Mouse (Mus musculus) forebrain, embryonic 13.5 days (tissue): ENCODE results near the gene Rpl18. TPM values are rescaled to one million over a fixed set of nuclear protein-coding genes. Genes with fewer than 3 reads are reported as not detected.

Source experiments
- ATAC-seq: fragments of 200-750 bp; cut with Nextera tagmentation; 2 replicates; pipeline ENCODE4 v1.8.0; 2017
- H3K27ac ChIP-seq: fragments of 300-500 bp; sonication (generic); 2 replicates; pipeline ENCODE4 v1.5.1; 2015; ENCODE audit warnings: inconsistent platforms, mild to moderate bottlenecking, moderate library complexity
- H3K27me3 ChIP-seq: fragments of 300-500 bp; sonication (generic); 2 replicates; pipeline ENCODE4 v1.6.1; 2015; ENCODE audit warnings: mild to moderate bottlenecking, inconsistent platforms
- H3K36me3 ChIP-seq: fragments of 300-500 bp; sonication (generic); 2 replicates; pipeline ENCODE4 v1.6.1; 2015; ENCODE audit warnings: mild to moderate bottlenecking, inconsistent platforms; ENCODE audit not compliant: poor library complexity, severe bottlenecking
- H3K4me1 ChIP-seq: fragments of 300-500 bp; sonication (generic); 2 replicates; pipeline ENCODE4 v1.6.1; 2015; ENCODE audit warnings: inconsistent platforms
- H3K4me2 ChIP-seq: fragments of 300-500 bp; sonication (generic); 2 replicates; pipeline ENCODE4 v1.6.1; 2015; ENCODE audit warnings: inconsistent platforms, mild to moderate bottlenecking, moderate library complexity
- H3K4me3 ChIP-seq: fragments of 300-500 bp; sonication (generic); 2 replicates; pipeline ENCODE4 v1.5.1; 2015; ENCODE audit warnings: mild to moderate bottlenecking, inconsistent platforms
- H3K9ac ChIP-seq: fragments of 300-500 bp; sonication (generic); 2 replicates; pipeline ENCODE4 v1.6.1; 2015; ENCODE audit warnings: mild to moderate bottlenecking, inconsistent platforms
- H3K9me3 ChIP-seq: fragments of 300-500 bp; sonication (generic); replicated peaks from 2 replicates; pipeline ENCODE4 v1.6.1; 2016; ENCODE audit warnings: inconsistent platforms
- WGBS: fragments of 180-500 bp; shearing (Covaris S2); methylation state at CpG from one replicate; pipeline ENCODE4 v1.1.7; 2015; 5-methylcytosine and 5-hydroxymethylcytosine counted together
- polyA plus RNA-seq: library from polyadenylated mRNA; unstranded; fragments of >200 nt; fragmentation: Nextera tagmentation; extraction: Ambion mirVana; gene quantifications from 2 replicates; pipeline ENCODE4 v1.2.1, GENCODE M21; 2015

The Rpl18 gene
- 808 and 823 TPM in 2 replicates for polyA plus RNA-seq

DNA sequence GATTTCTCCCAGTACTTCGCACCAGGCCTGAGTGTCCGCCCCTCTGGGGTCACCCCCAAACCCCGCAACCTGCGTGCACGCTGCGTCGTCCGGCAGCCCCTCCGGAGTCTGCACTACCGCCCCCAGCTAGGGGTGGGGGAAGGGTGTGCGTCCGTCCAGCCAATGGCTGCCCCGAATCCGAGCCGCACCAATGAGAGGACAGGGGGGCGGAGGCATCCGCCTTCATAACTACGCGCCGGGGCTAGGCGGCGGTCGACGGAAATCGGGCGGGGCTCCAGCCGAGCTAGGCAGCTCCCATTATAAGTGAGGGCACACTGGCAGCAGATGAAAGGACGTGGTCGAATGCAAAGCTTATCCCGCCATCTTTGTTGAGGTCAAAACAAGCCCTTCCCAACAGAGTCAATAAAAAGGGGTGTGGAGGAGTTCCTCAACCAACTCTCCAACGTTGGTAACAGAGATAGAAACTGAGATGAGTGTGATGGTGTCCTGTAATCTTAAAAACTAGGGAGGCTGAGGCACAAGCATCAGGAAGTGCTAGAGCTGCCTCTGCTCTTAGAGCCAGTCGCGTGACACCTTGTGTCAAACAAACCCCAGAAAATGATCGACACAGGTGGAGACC is at the start of gene Rpl18:
Gene Rpl18, plus strand, starts transcription at position 368 of the 619 bp plus-strand sequence.
- 8% methylated on average over 34 of the region's 34 CpGs for whole genome bisulfite sequencing
- peak within 1 kb of the TSS; percentile 65 for H3K27ac ChIP-seq
- peak; percentile 93 for ATAC-seq
- no peaks in the 10 kb centered on the region for H3K9me3 ChIP-seq
- H3K9ac ChIP-seq = peak within 1 kb of the TSS; percentile 79
- peaks cover 46% of the 10 kb centered on the region for H3K36me3 ChIP-seq
- peaks cover 49% of the 10 kb centered on the region for H3K4me1 ChIP-seq
- H3K4me3 ChIP-seq = peak within 1 kb of the TSS; percentile 69
- peak within 1 kb of the TSS; percentile 96 for H3K4me2 ChIP-seq
- no peaks in the 10 kb centered on the region for H3K27me3 ChIP-seq

DNA sequence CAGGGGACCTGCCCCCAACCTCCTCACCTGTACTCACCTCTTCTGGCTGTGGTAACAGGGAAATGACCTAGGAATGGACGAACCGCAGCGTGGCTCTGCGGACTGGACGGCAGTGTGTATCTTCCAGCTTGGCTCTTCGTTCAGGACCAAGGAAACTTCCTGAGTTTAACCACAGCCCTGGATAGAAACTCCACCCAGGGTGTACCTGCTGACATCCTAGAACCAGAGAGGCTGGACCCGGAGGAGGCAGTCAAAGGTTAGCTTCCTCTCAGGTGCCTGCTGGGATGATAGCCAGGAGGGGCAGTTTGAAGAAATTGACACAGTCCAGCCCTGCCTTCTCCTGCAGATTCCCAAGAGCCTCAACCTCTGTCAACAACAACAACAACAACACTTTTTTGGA is 49.1 kb upstream of the Rpl18 start, which contains the start of gene Fut2:
Gene Fut2, minus strand, starts transcription at position 234 of the 400 bp plus-strand sequence.
- Histone ChIP-seq H3K4me1 (no peaks in the 10 kb centered on the region), H3K4me2 (no peak within 1 kb of the TSS), H3K4me3 (no peak within 1 kb of the TSS), H3K27ac (no peak within 1 kb of the TSS), H3K27me3 (no peaks in the 10 kb centered on the region; the same call in 1 of the 2 replicates), H3K9me3 (no peaks in the 10 kb centered on the region; the same call in 1 of the 2 replicates), H3K36me3 (no peaks in the 10 kb centered on the region), H3K9ac (no peak within 1 kb of the TSS)
- 85% methylated on average over 7 of the region's 7 CpGs for WGBS
- no peak for ATAC-seq

GRCm38 (mm10) chr7:45667761-45668160 is 47.5 kb upstream of the Rpl18 start:
- no peaks in the 10 kb centered on the region; the same call in 1 of the 2 replicates for H3K27me3 ChIP-seq
- no peak overlapping the region for H3K4me3 ChIP-seq
- H3K9me3 ChIP-seq = no peaks in the 10 kb centered on the region; the same call in 1 of the 2 replicates
- H3K4me1 ChIP-seq = no peaks in the 10 kb centered on the region
- no peaks in the 10 kb centered on the region for H3K36me3 ChIP-seq
- 79% methylated on average over 14 of the region's 14 CpGs for whole genome bisulfite sequencing
- H3K9ac ChIP-seq = no peak overlapping the region
- ATAC-seq = no peak
- H3K4me2 ChIP-seq = no peak overlapping the region
- H3K27ac ChIP-seq = no peak overlapping the region

GRCm38 (mm10) chr7:45668921-45669320 is 46.3 kb upstream of the Rpl18 start:
- Histone ChIP-seq H3K4me2 (no peak overlapping the region), H3K4me3 (no peak overlapping the region), H3K9me3 (no peaks in the 10 kb centered on the region; the same call in 1 of the 2 replicates), H3K27me3 (no peaks in the 10 kb centered on the region; the same call in 1 of the 2 replicates), H3K36me3 (no peaks in the 10 kb centered on the region), H3K9ac (no peak overlapping the region), H3K27ac (no peak overlapping the region), H3K4me1 (no peaks in the 10 kb centered on the region)
- WGBS = 95% methylated on average over 9 of the region's 9 CpGs
- no peak for ATAC-seq

DNA sequence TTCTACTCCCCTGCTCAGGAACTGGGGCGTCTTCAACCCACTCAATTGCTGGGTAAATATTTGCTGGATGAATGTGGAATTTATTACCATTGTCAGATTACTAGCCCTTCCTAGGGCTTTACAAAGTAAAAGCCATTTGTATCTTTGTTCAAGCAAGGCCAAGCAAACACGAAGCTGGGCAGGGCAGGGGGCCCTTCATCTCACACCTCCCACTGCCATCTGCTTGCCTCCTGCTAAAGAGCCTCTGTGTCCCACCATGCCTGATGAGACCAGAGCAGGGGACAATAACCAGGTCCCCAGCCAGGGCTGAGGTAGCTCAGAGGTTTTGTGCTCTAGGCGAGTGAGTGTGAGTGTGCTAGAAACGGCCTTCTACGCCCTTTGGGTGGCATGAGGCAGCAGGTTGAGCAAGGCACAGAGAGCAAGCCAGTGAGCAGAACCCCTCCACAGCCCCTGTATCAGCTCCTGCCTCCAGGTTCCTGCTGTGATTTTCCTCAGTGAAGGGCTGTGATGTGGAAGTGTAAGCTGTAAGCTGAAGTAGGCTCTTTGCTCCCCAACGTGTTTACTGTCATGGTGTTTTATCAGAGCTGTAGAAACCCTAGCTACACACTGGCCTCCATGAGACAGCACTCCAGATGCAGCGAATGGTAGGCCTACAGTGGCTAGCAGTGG is 37.5 kb upstream of the Rpl18 start:
- H3K9me3 ChIP-seq = no peaks in the 10 kb centered on the region
- no peaks in the 10 kb centered on the region for H3K27me3 ChIP-seq
- H3K4me2 ChIP-seq = no peak overlapping the region
- H3K4me3 ChIP-seq = no peak overlapping the region
- WGBS = 82% methylated on average over 7 of the region's 7 CpGs
- H3K4me1 ChIP-seq = 0 out of 2 replicates have a peak, but pooled peaks cover 5% of the 10 kb centered on the region
- no peaks in the 10 kb centered on the region for H3K36me3 ChIP-seq
- no peak overlapping the region for H3K9ac ChIP-seq
- H3K27ac ChIP-seq = no peak overlapping the region
- ATAC-seq = no peak

- Histone ChIP-seq H3K9me3 (no peaks in the 10 kb centered on the region), H3K4me3 (no peak overlapping the region), H3K4me1 (0 out of 2 replicates have a peak, but pooled peaks cover 5% of the 10 kb centered on the region), H3K27ac (no peak overlapping the region), H3K4me2 (no peak overlapping the region), H3K27me3 (no peaks in the 10 kb centered on the region), H3K9ac (no peak overlapping the region), H3K36me3 (no peaks in the 10 kb centered on the region)
- 94% methylated on average over 14 of the region's 14 CpGs for WGBS
- ATAC-seq = no peak
Observed at GRCm38 (mm10) chr7:45678513-45678912, 36.7 kb upstream of the Rpl18 start.

- Histone ChIP-seq H3K9ac (no peak overlapping the region), H3K27ac (no peak overlapping the region), H3K27me3 (no peaks in the 10 kb centered on the region), H3K4me3 (no peak overlapping the region), H3K9me3 (no peaks in the 10 kb centered on the region), H3K36me3 (no peaks in the 10 kb centered on the region), H3K4me2 (no peak overlapping the region), H3K4me1 (0 out of 2 replicates have a peak, but pooled peaks cover 5% of the 10 kb centered on the region)
- WGBS = 73% methylated on average over 14 of the region's 14 CpGs
- no peak for ATAC-seq
Observed at GRCm38 (mm10) chr7:45679966-45680621, 35.2 kb upstream of the Rpl18 start.

- H3K9me3 ChIP-seq = no peaks in the 10 kb centered on the region
- no peak for ATAC-seq
- H3K4me1 ChIP-seq = 0 out of 2 replicates have a peak, but pooled peaks cover 5% of the 10 kb centered on the region
- no peak overlapping the region for H3K4me3 ChIP-seq
- no peak overlapping the region for H3K4me2 ChIP-seq
- WGBS = 86% methylated on average over 8 of the region's 8 CpGs
- H3K36me3 ChIP-seq = no peaks in the 10 kb centered on the region
- no peak overlapping the region for H3K27ac ChIP-seq
- H3K9ac ChIP-seq = no peak overlapping the region; the same call in 1 of the 2 replicates
- H3K27me3 ChIP-seq = no peaks in the 10 kb centered on the region
Observed at GRCm38 (mm10) chr7:45681046-45681736, 34.1 kb upstream of the Rpl18 start.

DNA sequence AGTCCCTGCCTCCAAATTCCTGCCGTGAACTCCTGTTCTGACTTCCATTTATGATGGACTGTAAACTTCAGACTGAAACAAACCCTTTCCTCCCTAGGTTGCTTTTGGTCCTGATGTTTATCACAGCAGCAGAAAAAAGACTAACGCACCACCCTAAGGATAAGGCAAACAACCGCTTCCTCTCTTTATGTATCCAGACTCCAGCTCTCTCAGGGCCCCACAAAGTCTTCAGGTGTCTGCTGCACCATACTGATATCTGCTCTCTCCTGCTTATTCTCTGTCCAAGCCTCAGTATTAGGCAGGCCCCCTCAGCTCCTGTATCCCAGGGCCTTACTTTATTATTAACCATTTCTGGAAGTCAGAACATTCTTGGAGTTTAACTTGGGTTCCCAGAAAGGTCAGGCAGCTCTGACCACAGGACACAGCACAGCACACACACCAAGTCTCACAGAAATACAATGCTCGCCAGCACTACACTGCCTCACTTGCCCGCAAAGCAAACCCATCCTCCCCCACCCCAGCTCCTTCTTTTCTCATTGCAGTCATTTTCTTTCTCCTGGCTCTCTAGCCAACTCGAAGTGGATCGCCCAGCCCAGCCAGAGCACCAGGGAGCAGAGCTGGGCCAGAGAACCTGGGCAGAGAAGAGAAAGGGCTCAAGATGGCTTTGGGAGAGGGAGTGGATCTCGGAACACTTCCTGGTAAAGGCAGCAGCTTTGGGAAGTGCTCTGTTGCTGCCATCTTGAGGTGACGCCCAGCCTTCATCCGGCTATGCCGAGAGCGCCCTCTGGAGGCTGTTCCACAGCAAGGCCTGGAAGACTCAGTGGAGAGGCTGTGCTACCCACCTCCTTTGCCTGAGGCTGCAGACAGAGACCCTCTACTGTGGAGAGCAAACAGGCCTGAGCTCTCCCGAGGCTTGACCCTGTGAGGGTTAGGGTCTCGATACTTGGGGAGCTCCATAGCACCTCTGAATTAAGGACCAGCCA is 32.8 kb upstream of the Rpl18 start:
- peak; percentile 91 for ATAC-seq
- no peaks in the 10 kb centered on the region for H3K9me3 ChIP-seq
- H3K4me1 ChIP-seq = 0 out of 2 replicates have a peak, but pooled peaks cover 5% of the 10 kb centered on the region
- no peaks in the 10 kb centered on the region for H3K27me3 ChIP-seq
- H3K4me2 ChIP-seq = peak overlapping the region; percentile 40
- no peaks in the 10 kb centered on the region for H3K36me3 ChIP-seq
- peak overlapping the region; percentile 26 for H3K27ac ChIP-seq
- no peak overlapping the region for H3K9ac ChIP-seq
- 29% methylated on average over 14 of the region's 14 CpGs for WGBS
- no peak overlapping the region for H3K4me3 ChIP-seq

GRCm38 (mm10) chr7:45683396-45684050 is 31.7 kb upstream of the Rpl18 start, which contains the start of gene Ntn5:
TSS of gene Ntn5 (plus strand) at chr7:45684022.
- no peak for ATAC-seq
- Histone ChIP-seq H3K36me3 (no peaks in the 10 kb centered on the region), H3K27ac (no peak within 1 kb of the TSS), H3K9me3 (no peaks in the 10 kb centered on the region), H3K27me3 (no peaks in the 10 kb centered on the region), H3K4me2 (no peak within 1 kb of the TSS), H3K4me3 (no peak within 1 kb of the TSS), H3K9ac (peak within 1 kb of the TSS; percentile 30), H3K4me1 (0 out of 2 replicates have a peak, but pooled peaks cover 5% of the 10 kb centered on the region)
- whole genome bisulfite sequencing = 77% methylated on average over 7 of the region's 7 CpGs
